Mouse (Mus musculus) ovary, postnatal 14 days (tissue): ENCODE data around the gene Misp.

Experiments
- DNase-seq: peaks from one replicate; pipeline ENCODE4 v3.0.0; 2022; ENCODE audit warnings: low spot score

The Misp gene

DNA sequence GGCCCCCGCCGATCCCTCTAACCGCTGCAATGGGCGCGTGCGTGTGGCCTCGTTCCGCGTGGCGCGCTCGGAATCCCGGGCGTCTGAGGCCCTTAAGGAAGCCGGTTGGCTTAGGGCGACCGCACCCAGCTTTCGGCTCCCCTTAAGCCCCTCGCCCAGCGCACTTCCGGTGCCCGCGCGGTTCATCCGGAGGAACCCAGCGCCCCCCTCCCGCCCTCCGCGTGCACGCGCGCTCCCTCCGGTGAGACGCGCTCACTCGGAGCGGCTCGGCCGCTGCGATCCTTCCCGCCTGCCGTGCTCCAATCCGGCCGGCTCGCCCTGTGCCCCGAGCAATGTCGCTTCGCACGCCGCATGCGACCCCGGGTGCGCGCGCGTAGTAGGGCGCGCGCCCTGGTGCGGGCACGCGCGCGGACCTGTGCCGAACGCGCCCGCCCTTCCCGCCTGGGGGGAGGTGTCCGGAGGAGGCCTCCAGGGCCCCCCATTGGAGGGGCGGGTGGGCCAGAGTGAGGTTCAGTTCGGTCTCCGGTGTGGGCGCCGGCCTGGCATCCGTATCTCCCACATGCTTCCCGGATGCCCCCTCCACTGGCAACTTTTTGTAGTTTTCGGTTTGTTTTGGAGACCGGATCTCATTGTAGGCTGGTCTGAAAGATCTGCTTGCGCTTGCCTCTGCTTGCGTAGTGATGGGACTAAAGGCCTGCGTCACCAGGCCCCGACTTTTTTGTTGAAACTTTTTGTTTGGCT is 34.2 kb downstream of the Misp start:
- DNase-seq = no peak

DNA sequence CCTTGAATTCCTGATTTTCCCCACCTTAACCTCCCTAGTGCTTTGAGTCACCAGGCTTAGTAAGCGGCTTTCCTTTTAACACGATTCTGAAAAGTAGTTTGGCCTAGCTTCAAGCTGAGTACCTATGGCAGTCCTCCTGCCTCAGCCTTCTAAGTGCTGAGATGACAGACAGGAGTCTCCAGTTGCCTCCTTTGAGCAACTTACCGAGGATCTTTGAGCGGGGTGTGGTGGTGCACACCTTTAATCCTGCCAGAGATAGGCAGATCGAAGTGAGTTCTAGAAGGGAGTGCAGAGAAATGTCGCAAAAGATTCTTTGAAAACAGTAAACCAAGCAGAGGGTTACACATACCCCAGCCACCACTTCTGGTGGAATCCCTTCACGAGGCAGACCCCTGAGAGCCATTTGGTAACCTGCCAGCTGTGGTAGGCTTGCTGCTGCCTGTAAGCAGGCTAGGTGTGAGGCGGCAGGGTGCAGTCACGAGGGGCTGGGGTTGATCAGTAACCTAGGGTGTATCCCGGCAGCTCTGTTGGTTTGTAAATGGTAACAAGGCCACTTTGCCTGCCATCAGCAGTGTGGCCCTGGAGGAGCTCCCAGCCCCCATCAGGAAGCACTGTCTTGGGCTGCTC is 34.9 kb downstream of the Misp start:
- no peak for DNase-seq

GRCm38 (mm10) chr10:79856280-79856679 is 35.5 kb downstream of the Misp start:
- no peak for DNase-seq

GRCm38 (mm10) chr10:79856704-79857451 is 36.1 kb downstream of the Misp start:
- DNase-seq = no peak

GRCm38 (mm10) chr10:79857452-79857811 is 36.6 kb downstream of the Misp start:
- no peak for DNase-seq

DNA sequence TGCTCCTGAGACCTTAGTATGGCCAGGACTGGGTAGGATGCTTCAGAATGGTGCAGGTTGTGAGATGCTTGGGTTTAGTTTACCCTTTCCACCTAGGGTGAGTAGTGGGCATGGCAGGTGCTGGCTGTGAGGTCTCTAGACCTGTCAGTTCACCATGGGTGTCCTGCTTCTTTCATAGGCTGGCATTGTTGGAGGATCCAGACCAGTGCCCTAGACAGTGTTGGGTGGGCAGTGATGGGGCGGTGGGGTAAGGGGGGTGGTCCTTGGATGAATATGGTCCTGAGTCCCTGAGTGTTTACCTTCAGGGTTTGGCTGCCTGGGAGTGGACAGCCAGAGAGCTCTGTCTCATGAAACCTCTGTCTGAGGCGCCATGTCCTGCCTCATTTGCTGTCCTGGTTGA is 37.1 kb downstream of the Misp start:
- no peak for DNase-seq

GRCm38 (mm10) chr10:79858416-79859074 is 37.8 kb downstream of the Misp start:
- no peak for DNase-seq

DNA sequence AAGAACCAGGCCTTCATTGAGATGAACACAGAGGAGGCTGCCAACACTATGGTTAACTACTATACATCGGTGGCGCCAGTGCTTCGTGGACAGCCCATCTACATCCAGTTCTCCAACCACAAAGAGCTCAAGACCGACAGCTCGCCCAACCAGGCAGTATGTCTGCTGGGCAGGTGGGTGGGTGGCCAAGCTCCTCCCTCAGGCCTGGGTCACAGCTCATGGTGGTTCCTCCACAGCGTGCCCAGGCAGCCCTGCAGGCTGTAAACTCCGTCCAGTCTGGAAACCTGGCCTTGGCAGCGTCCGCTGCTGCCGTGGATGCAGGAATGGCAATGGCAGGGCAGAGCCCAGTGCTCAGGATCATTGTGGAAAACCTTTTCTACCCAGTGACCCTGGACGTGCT is 38.3 kb downstream of the Misp start:
- DNase-seq = no peak

DNA sequence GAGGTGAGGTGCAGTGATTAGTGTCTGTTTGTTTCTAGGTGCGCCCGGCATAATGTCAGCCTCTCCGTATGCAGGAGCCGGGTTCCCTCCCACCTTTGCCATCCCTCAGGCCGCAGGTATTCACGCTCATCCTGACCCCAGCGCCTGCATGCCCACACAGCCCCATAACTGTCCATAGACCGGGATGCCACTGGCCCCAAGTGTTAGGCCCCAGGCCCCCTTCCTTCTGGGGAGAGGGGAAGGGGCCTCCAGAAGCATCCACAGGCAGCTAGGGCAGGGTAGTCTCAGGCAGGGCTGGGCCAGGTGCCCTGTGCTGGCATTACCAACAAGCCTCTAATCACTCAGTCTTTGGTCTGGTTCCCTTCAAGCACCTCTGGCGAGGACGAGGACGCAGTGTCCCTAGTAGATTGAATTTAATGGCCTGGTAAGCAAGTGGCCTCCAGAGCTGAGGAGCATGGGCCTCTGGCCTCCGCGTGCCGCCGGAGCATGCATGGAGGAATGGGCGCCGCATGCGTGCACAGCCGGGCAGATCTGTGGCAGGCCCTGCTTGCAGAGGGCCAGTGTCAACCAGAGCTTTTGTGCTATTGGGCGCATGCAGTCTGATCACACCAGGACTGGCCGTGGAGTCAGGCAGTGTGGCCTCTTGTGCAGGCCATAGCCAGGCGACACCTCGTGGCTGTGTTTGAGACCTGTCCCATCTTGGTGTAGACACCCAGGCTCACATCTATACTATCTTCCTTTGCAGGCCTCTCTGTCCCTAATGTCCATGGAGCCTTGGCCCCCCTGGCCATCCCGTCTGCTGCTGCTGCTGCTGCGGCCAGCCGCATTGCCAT is 39.5 kb downstream of the Misp start:
- no peak for DNase-seq

GRCm38 (mm10) chr10:79861230-79862048 is 40.6 kb downstream of the Misp start:
- no peak for DNase-seq

- no peak for DNase-seq
Measured at GRCm38 (mm10) chr10:79862049-79862788, 41.4 kb downstream of the Misp start.

- no peak for DNase-seq
Measured at GRCm38 (mm10) chr10:79862925-79863324, 42.1 kb downstream of the Misp start.

- no peak for DNase-seq
Measured at GRCm38 (mm10) chr10:79864351-79865188, 43.8 kb downstream of the Misp start.

- no peak for DNase-seq
Measured at GRCm38 (mm10) chr10:79865189-79865601, 44.4 kb downstream of the Misp start.

- DNase-seq = no peak
Measured at GRCm38 (mm10) chr10:79865801-79866295, 45.1 kb downstream of the Misp start.

GRCm38 (mm10) chr10:79866601-79867000 is 45.8 kb downstream of the Misp start:
- DNase-seq = no peak

- no peak for DNase-seq
Measured at GRCm38 (mm10) chr10:79871845-79872244, 51.1 kb downstream of the Misp start.

GRCm38 (mm10) chr10:79872862-79873261 is 52.1 kb downstream of the Misp start:
- no peak for DNase-seq

- no peak for DNase-seq
Measured at GRCm38 (mm10) chr10:79873313-79873712, 52.5 kb downstream of the Misp start.
